Mouse (Mus musculus) lung, embryonic 14.5 days (tissue): ENCODE data around the gene Hexdc. TPM values are rescaled to one million over a fixed set of nuclear protein-coding genes. Genes with fewer than 3 reads are reported as not detected.
A peak's percentile ranks its signal among the peaks of the same experiment; 100 is the strongest.

ENCODE experiments used
- ATAC-seq: fragments of 200-750 bp; cut with Nextera tagmentation; 2 replicates; pipeline ENCODE4 v1.8.0; 2017; ENCODE audit warnings: mild to moderate bottlenecking, moderate TSS enrichment, moderate library complexity; ENCODE audit not compliant: insufficient read depth
- DNase-seq: peaks from one replicate; pipeline ENCODE4 v3.0.0-alpha.2; 2015
- H3K27ac ChIP-seq: fragments of 300-500 bp; sonication (generic); 2 replicates; pipeline ENCODE4 v1.5.1; 2014; ENCODE audit warnings: low read depth, mild to moderate bottlenecking, moderate library complexity
- H3K27me3 ChIP-seq: fragments of 300-500 bp; sonication (generic); 2 replicates; pipeline ENCODE4 v1.6.1; 2014; ENCODE audit warnings: low read length, control low read depth; ENCODE audit not compliant: insufficient read depth
- H3K36me3 ChIP-seq: fragments of 300-500 bp; sonication (generic); 2 replicates; pipeline ENCODE4 v1.6.1; 2014; ENCODE audit warnings: control low read depth; ENCODE audit not compliant: insufficient read depth
- H3K4me1 ChIP-seq: fragments of 300-500 bp; sonication (generic); 2 replicates; pipeline ENCODE4 v1.6.1; 2014; ENCODE audit warnings: antibody characterized with exemption, control low read depth; ENCODE audit not compliant: insufficient read depth
- H3K4me2 ChIP-seq: fragments of 300-500 bp; sonication (generic); 2 replicates; pipeline ENCODE4 v1.6.1; 2014; ENCODE audit warnings: mild to moderate bottlenecking
- H3K4me3 ChIP-seq: fragments of 300-500 bp; sonication (generic); 2 replicates; pipeline ENCODE4 v1.5.1; 2014; ENCODE audit warnings: low read depth, low read length
- H3K9ac ChIP-seq: fragments of 300-500 bp; sonication (generic); 2 replicates; pipeline ENCODE4 v1.6.1; 2014
- H3K9me3 ChIP-seq: fragments of 300-500 bp; sonication (generic); 2 replicates; pipeline ENCODE4 v1.6.1; 2016; ENCODE audit warnings: low read depth, low read length, control low read depth
- CTCF ChIP-seq: IDR thresholded peaks from 2 replicates; pipeline ENCODE4 v1.5.1; 2016; ENCODE audit warnings: antibody characterized with exemption, low read depth
- WGBS: fragments of 180-500 bp; shearing (Covaris S2); extraction: QIAGEN DNeasy Blood & Tissue Kit; methylation state at CpG from one replicate; pipeline ENCODE4 v1.1.7; 2014; 5-methylcytosine and 5-hydroxymethylcytosine counted together
- polyA plus RNA-seq: library from polyadenylated mRNA; unstranded; fragments of >200 nt; fragmentation: Nextera tagmentation; extraction: Ambion mirVana; gene quantifications from 2 replicates; pipeline ENCODE4 v1.2.1, GENCODE M21; 2014

Gene Hexdc
- polyA plus RNA-seq, 1 experiment from 2014 or later: 9.4 TPM

GRCm38 (mm10) chr11:121261074-121261473 is 56.8 kb downstream of the Hexdc start:
- H3K9ac ChIP-seq: peak overlapping the region; percentile 97
- ATAC-seq (no peak), DNase-seq (no peak)
- WGBS: 35% methylated on average over 2 of the region's 2 CpGs
- TF ChIP-seq CTCF: no peak
- no peaks in the 10 kb centered on the region for H3K9me3 ChIP-seq
- H3K27me3 ChIP-seq: no peaks in the 10 kb centered on the region
- peaks cover 7% of the 10 kb centered on the region; the same call in 1 of the 2 replicates for H3K4me1 ChIP-seq
- H3K36me3 ChIP-seq: peaks cover 41% of the 10 kb centered on the region
- H3K4me2 ChIP-seq: peak overlapping the region; percentile 97
- peak overlapping the region; percentile 100 for H3K4me3 ChIP-seq
- H3K27ac ChIP-seq: no peak overlapping the region

Other genes starting within 250 kb of the Hexdc start
- gene Csnk1d, start 213.1 kb upstream of the Hexdc start, polyA plus RNA-seq: 82.5 and 89.8 TPM in 2 replicates
- gene Cd7, start 165.0 kb upstream of the Hexdc start, polyA plus RNA-seq: 0.26 TPM in 1 of 2 replicates, not detected in the other
- not detected in 2 replicates for gene Sectm1b, start 140.9 kb upstream of the Hexdc start, polyA plus RNA-seq
- gene Sectm1a, start 123.2 kb upstream of the Hexdc start, polyA plus RNA-seq: 0.30 TPM in 1 of 2 replicates, not detected in the other
- not detected in 2 replicates for gene Tex19.2, start 85.8 kb upstream of the Hexdc start, polyA plus RNA-seq
- gene Tex19.1, start 58.3 kb upstream of the Hexdc start, polyA plus RNA-seq: 0.11 TPM in 1 of 2 replicates, not detected in the other
- not detected in 2 replicates for gene Uts2r, start 44.2 kb upstream of the Hexdc start, polyA plus RNA-seq
- 25.1 and 26.2 TPM in 2 replicates for gene Ogfod3, start 278 bp downstream of the Hexdc start, polyA plus RNA-seq
- gene Cybc1, start 24.9 kb downstream of the Hexdc start, polyA plus RNA-seq: 29.1 and 35.7 TPM in 2 replicates
- 39.6 and 44.7 TPM in 2 replicates for gene Narf, start 32.8 kb downstream of the Hexdc start, polyA plus RNA-seq
- gene Foxk2, start 55.6 kb downstream of the Hexdc start, polyA plus RNA-seq: 11.3 and 11.6 TPM in 2 replicates
- gene Wdr45b, start 150.0 kb downstream of the Hexdc start, polyA plus RNA-seq: 110 and 111 TPM in 2 replicates
- 3.0 and 4.7 TPM in 2 replicates for gene Rab40b, start 183.8 kb downstream of the Hexdc start, polyA plus RNA-seq
- gene Fn3krp, start 217.0 kb downstream of the Hexdc start, polyA plus RNA-seq: 5.6 TPM in 2 replicates
- gene Fn3k, start 230.5 kb downstream of the Hexdc start, polyA plus RNA-seq: 0.23 and 0.33 TPM in 2 replicates
- 36.8 and 41.3 TPM in 2 replicates for gene Tbcd, start 247.5 kb downstream of the Hexdc start, polyA plus RNA-seq